Mouse (Mus musculus) hindbrain, embryonic 10.5 days (tissue): Measurements from ENCODE around the gene Litaf. TPM values are rescaled to one million over a fixed set of nuclear protein-coding genes. Genes with fewer than 3 reads are reported as not detected.
A peak's percentile ranks its signal among the peaks of the same experiment; 100 is the strongest.
"Not testable (repeated sequence)": the region's sequence is repeated elsewhere in the genome, so short reads cannot be mapped to it uniquely, and the experiment has no call there.

Experiments
- DNase-seq: peaks from one replicate; pipeline ENCODE4 v3.0.0-alpha.2; 2017; ENCODE audit warnings: low spot score
- H3K27ac ChIP-seq: fragments of 300-500 bp; sonication (generic); 2 replicates; pipeline ENCODE4 v1.5.1; 2016; ENCODE audit warnings: mild to moderate bottlenecking, moderate library complexity
- H3K27me3 ChIP-seq: fragments of 300-500 bp; sonication (generic); 2 replicates; pipeline ENCODE4 v1.6.1; 2016; ENCODE audit warnings: mild to moderate bottlenecking; ENCODE audit not compliant: poor library complexity, insufficient read depth, severe bottlenecking
- H3K36me3 ChIP-seq: fragments of 300-500 bp; sonication (generic); 2 replicates; pipeline ENCODE4 v1.6.1; 2016; ENCODE audit warnings: mild to moderate bottlenecking, moderate library complexity
- H3K4me1 ChIP-seq: fragments of 300-500 bp; sonication (generic); replicated peaks from 2 replicates; pipeline ENCODE4 v1.6.1; 2016; ENCODE audit warnings: mild to moderate bottlenecking
- H3K4me3 ChIP-seq: fragments of 300-500 bp; sonication (generic); 2 replicates; pipeline ENCODE4 v1.5.1; 2016; ENCODE audit warnings: mild to moderate bottlenecking, moderate library complexity
- H3K9me3 ChIP-seq: fragments of 300-500 bp; sonication (generic); 2 replicates; pipeline ENCODE4 v1.6.1; 2016; ENCODE audit warnings: mild to moderate bottlenecking, moderate library complexity
- WGBS: fragments of 180-500 bp; shearing (Covaris S2); methylation state at CpG from one replicate; pipeline ENCODE4 v1.1.7; 2016; 5-methylcytosine and 5-hydroxymethylcytosine counted together
- polyA plus RNA-seq: library from polyadenylated mRNA; unstranded; fragments of >200 nt; fragmentation: Nextera tagmentation; extraction: Ambion mirVana; gene quantifications from 2 replicates; pipeline ENCODE4 v1.2.1, GENCODE M21; 2016

The Litaf gene
- polyA plus RNA-seq, 1 experiment from 2014 or later = 88.8 TPM

DNA sequence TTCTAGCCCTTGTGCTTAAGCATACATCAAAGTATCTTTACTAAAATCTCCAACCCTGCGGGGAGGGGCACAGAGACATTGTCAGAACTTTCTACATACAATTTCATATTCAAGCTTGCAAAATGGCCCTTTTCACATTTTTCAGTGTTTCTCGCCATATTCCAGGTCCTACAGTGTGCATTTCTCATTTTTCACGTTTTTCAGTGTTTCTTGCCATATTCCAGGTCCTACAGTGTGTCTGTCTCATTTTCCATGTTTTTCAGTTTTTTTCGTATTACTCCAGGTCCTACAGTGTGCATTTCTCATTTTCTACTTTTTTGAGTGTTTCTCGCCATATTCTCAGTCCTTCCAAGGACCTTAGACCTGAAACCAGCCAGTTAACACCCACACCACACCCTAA is 91.0 kb downstream of the Litaf start:
- Histone ChIP-seq H3K9me3 (no peaks in the 10 kb centered on the region), H3K36me3 (peaks cover 52% of the 10 kb centered on the region), H3K27me3 (no peaks in the 10 kb centered on the region), H3K4me3 (no peak overlapping the region), H3K4me1 (peaks cover 91% of the 10 kb centered on the region), H3K27ac (peak overlapping the region; percentile 79; the same call in 1 of the 2 replicates)
- WGBS = 70% methylated on average over 5 of the region's 5 CpGs
- DNase-seq = no peak

DNA sequence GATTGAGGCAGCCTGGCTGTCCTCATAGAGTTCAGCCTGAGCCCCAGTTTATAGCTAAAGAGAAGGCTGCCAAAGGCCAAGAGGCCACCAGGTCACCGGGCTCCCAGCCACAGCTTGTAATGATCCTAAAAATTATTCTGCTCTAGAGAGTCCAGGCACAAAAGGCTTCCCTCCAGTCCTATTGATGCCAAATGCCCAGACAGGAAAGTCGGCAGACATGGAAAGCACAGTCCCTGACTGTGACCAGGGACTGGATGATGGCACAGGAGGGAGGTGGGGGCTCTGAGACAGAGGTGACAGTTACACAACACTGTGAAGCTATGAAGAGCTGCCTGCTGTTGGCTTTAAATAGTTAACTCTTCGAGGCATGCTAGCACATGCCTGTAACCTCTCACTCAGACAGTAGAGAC is 91.9 kb downstream of the Litaf start:
- H3K27ac ChIP-seq = peak overlapping the region; percentile 79
- peaks cover 47% of the 10 kb centered on the region for H3K36me3 ChIP-seq
- H3K4me1 ChIP-seq = peaks cover 87% of the 10 kb centered on the region
- H3K9me3 ChIP-seq = no peaks in the 10 kb centered on the region
- no peak overlapping the region for H3K4me3 ChIP-seq
- 35% methylated on average over 3 of the region's 3 CpGs for WGBS
- no peaks in the 10 kb centered on the region for H3K27me3 ChIP-seq
- peak; percentile 38 for DNase-seq

DNA sequence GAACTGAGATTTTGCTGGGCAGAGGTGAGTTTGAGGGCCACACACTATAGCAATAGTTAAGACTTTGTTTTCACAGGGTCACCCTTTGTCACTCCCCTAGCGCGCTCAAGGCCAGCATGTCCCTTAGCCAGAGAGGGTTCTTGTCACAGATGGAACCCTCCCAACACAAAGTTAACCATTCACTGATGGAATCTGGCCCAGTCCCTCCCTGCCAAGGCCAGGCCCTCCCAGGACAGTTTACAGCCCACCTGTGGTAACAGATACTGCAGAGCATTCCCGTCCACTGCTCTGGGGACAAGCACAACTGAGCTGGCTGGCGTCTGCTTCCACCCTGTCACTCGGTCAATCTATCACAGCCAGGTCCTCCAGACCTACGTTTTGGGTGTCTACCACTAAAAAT is 93.7 kb downstream of the Litaf start:
- WGBS = 88% methylated on average over 6 of the region's 6 CpGs
- DNase-seq = no peak
- Histone ChIP-seq H3K27ac (no peak overlapping the region), H3K27me3 (no peaks in the 10 kb centered on the region), H3K9me3 (no peaks in the 10 kb centered on the region), H3K4me3 (no peak overlapping the region), H3K36me3 (peaks cover 29% of the 10 kb centered on the region), H3K4me1 (peaks cover 78% of the 10 kb centered on the region)

DNA sequence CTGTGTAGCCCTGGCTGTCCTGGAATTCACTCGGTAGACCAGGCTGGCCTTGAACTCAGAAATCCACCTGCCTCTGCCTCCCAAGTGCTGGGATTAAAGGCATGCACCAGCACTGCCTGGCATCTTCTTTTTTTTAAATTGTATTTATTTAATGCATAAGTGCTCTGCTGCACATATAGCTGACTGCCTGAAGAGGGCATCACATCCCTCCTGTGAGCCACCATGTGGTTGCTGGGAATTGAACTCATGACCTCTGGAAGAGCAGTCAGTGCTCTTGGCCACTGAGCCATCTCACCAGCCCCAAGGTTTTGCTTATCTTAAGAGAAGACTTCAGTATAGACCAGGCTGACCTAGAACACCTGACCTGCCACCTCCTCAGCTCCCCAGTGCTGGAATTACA is 96.0 kb downstream of the Litaf start:
- Histone ChIP-seq H3K27ac (peak overlapping the region; percentile 51), H3K36me3 (peaks cover 28% of the 10 kb centered on the region), H3K4me1 (peaks cover 55% of the 10 kb centered on the region)
- WGBS = 79% methylated on average over 1 of the region's 1 CpGs
- not testable (repeated sequence) for H3K4me3 ChIP-seq, H3K27me3 ChIP-seq, DNase-seq, H3K9me3 ChIP-seq

DNA sequence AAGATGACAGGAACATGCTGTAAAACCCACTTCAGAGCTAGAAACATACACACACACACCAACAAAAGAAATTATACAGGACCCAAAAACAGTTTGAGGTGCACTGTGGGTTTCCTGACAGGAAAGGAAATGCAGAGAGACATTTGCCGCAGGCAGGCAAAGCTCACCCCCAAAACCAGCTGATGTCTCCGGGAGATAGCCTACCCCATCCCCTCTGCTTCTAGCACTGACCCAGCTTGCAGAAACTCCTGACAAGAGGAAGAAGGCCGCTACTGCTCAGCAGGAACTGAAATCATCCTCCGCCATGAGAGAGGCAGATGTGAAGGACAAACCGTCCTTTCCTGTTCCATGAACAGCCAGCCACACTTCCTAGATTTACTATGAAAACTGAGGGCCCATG is 96.6 kb downstream of the Litaf start:
- peaks cover 34% of the 10 kb centered on the region for H3K36me3 ChIP-seq
- peak overlapping the region; percentile 64 for H3K27ac ChIP-seq
- no peak overlapping the region for H3K4me3 ChIP-seq
- WGBS = 80% methylated on average over 5 of the region's 5 CpGs
- no peak for DNase-seq
- H3K4me1 ChIP-seq = peaks cover 49% of the 10 kb centered on the region
- H3K27me3 ChIP-seq = no peaks in the 10 kb centered on the region
- H3K9me3 ChIP-seq = no peaks in the 10 kb centered on the region

DNA sequence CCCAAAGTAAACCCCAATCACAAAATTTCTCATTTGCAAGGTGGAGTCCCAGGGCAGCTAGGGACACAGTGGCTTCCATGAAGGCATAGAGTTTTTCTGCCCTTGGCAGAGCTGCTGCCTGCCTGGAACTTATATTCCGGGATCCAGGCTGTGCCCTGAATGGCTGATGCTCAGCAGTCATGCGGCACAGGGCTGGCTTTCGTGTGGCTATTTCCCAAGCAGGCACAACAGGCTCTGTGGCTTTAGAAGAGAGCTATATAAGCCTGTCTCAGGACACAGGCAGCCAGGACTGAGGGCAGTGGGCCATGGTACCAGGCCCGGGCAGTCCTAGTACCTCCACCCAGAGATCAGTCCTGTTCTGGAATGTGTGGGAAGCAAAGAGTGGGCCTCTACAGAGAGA is 97.7 kb downstream of the Litaf start:
- H3K9me3 ChIP-seq = no peaks in the 10 kb centered on the region
- peaks cover 43% of the 10 kb centered on the region for H3K36me3 ChIP-seq
- no peaks in the 10 kb centered on the region for H3K27me3 ChIP-seq
- H3K27ac ChIP-seq = 0 out of 2 replicates have a peak overlapping the region, but pooled peaks have one; percentile 41
- peaks cover 39% of the 10 kb centered on the region; the same call in 1 of the 2 replicates for H3K4me1 ChIP-seq
- 86% methylated on average over 4 of the region's 4 CpGs for WGBS
- no peak overlapping the region for H3K4me3 ChIP-seq
- DNase-seq = no peak

DNA sequence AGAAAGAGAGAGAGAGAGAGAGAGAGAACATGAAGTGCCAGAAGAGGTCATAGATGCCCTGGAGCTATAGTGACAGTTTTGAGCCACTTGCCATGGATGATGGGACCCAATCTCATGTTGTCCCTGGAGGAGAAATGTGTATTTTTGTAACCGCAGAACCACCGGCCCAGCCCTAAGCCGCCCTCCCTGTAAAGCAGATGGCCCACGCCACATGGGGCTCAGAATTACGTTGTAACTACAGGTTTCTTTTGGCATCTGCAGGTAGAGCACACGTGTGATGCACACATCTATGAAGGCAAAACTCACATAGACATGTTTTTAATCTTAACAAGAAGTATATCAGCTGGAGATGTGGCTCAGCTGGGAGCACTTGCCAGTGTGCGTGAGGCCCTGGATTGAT is 98.2 kb downstream of the Litaf start:
- Histone ChIP-seq H3K4me3 (no peak overlapping the region), H3K27ac (no peak overlapping the region)
- 89% methylated on average over 7 of the region's 7 CpGs for WGBS

DNA sequence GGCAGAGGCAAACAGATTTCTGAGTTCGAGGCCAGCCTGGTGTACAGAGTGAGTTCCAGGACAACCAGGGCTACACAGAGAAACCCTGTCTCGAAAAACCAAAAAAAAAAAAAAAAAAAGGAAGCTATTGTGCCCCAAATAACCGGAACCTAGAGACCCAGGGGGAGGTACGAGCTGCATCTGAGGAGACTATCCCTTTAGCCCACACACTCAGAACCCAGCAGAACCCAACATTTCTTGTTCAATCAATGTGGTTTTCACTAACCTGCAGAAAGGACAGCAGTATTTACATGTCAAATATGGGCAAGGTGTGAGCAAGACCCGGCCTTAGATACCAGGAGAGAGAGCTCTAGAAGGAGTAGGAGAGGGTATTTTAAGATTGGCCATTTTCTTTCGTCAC is 98.9 kb downstream of the Litaf start:
- H3K4me1 ChIP-seq = peaks cover 29% of the 10 kb centered on the region; the same call in 1 of the 2 replicates
- H3K36me3 ChIP-seq = peaks cover 46% of the 10 kb centered on the region
- no peak overlapping the region for H3K4me3 ChIP-seq
- no peaks in the 10 kb centered on the region for H3K9me3 ChIP-seq
- no peaks in the 10 kb centered on the region for H3K27me3 ChIP-seq
- WGBS = 76% methylated on average over 6 of the region's 6 CpGs
- H3K27ac ChIP-seq = no peak overlapping the region
- DNase-seq = no peak

More for the DNA sequence above, 98.2 kb downstream of the Litaf start:
- Histone ChIP-seq H3K36me3 (peaks cover 45% of the 10 kb centered on the region), H3K4me1 (peaks cover 33% of the 10 kb centered on the region; the same call in 1 of the 2 replicates), H3K27me3 (no peaks in the 10 kb centered on the region), H3K9me3 (no peaks in the 10 kb centered on the region)
- no peak for DNase-seq

DNA sequence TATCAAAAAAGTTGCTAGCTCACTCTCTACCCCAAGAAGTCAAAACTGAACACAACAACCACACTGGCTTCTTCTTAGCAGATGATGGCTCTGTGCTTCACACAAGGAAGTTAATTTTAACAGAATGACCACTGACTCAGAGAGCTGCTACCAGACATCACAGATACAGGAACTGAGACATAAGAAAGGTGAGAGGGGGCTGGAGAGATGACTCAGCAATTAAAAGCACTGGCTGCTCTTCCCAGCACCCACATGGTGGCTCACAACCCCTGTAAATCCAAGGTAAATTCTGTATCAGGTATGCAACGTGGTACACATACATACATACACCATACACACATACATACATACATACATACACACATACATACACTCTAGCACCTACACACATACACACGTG is 100.9 kb downstream of the Litaf start:
- peaks cover 66% of the 10 kb centered on the region for H3K36me3 ChIP-seq
- WGBS = 87% methylated on average over 2 of the region's 2 CpGs

DNA sequence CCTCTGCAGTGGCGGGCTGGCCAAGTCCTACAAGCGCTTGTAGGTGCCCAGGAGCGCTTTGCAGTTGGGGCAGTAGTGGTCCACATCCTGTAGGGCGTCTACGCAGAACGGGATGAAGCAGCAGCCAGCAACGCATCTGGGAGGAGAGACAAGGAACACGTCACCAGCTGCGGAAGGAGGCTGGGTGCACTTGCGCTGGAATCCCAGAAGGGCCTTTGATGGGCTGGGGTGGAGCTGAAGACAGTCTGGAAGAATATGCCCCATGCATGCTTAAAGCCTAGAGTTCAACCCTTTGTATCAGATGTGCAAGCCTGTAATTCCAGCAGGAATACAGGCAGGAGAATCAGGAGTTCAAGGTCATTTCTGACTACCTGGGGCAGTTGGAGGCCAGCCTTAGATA is 105.0 kb downstream of the Litaf start:
- Histone ChIP-seq H3K9me3 (no peaks in the 10 kb centered on the region), H3K4me1 (peaks cover 39% of the 10 kb centered on the region), H3K27ac (peak overlapping the region; percentile 45; the same call in 1 of the 2 replicates), H3K4me3 (no peak overlapping the region), H3K36me3 (peaks cover 88% of the 10 kb centered on the region), H3K27me3 (no peaks in the 10 kb centered on the region)
- no peak for DNase-seq
- WGBS = 95% methylated on average over 10 of the region's 10 CpGs

More for the DNA sequence above, 100.9 kb downstream of the Litaf start:
- no peak for DNase-seq
- H3K4me1 ChIP-seq = peaks cover 18% of the 10 kb centered on the region; the same call in 1 of the 2 replicates
- H3K9me3 ChIP-seq = no peaks in the 10 kb centered on the region
- H3K27ac ChIP-seq = no peak overlapping the region
- H3K27me3 ChIP-seq = no peaks in the 10 kb centered on the region
- H3K4me3 ChIP-seq = no peak overlapping the region

DNA sequence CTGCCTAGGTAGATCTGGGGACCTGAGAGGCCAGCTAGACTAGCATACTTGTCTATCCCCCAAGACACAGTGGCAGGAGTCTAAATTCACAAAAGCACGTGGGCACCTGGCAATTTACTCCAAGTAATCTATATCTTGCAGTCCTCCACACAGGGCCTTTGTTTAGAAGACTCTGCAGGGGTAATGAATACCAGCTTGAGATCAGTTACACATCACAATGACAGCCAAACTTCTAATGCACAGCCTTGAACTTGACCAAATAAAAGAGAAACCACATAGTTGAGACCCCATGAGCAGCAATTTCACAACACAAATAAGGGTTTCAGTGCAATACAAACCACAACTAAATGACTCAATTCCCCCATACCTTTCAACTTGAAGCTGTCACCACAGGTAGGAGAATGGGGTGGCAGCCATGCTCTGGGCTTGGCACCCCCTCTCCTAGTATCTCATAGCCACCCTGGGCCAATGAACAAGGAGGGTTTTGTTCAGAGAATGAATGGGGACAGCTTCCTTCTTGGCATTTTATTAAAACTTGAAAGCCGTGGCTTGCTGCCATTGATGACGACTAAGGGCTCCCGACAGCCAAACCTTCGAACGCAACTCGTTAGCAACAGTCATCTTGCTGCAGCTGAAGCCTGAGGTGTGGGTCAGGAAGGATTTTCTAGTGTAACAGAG is 107.1 kb downstream of the Litaf start:
- Histone ChIP-seq H3K27ac (peak overlapping the region; percentile 80; the same call in 1 of the 2 replicates), H3K9me3 (no peaks in the 10 kb centered on the region), H3K36me3 (peaks cover 78% of the 10 kb centered on the region), H3K4me1 (peaks cover 39% of the 10 kb centered on the region), H3K4me3 (no peak overlapping the region), H3K27me3 (no peaks in the 10 kb centered on the region)
- no peak for DNase-seq
- WGBS = 75% methylated on average over 7 of the region's 7 CpGs

DNA sequence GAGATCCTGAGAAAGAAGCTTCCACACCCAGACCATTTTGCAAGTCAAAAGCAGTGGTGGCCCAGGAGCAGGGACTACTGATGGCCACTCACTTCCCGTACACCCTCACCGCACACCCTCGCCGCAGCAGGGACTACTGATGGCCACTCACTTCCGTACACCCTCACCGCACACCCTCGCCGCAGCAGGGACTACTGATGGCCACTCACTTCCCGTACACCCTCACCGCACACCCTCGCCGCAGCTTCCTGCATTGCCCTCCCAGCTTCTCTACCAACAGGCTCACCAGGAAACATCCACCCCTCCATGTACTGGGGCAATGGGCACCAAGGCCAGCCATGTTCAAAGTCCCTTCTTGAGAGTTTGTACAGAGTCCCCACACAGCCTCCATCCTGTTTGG is 107.7 kb downstream of the Litaf start:
- H3K4me1 ChIP-seq = peaks cover 39% of the 10 kb centered on the region
- WGBS = 92% methylated on average over 12 of the region's 12 CpGs
- peaks cover 73% of the 10 kb centered on the region for H3K36me3 ChIP-seq
- H3K9me3 ChIP-seq, H3K4me3 ChIP-seq, DNase-seq, H3K27me3 ChIP-seq: not testable (repeated sequence)
- peak overlapping the region; percentile 80 for H3K27ac ChIP-seq

DNA sequence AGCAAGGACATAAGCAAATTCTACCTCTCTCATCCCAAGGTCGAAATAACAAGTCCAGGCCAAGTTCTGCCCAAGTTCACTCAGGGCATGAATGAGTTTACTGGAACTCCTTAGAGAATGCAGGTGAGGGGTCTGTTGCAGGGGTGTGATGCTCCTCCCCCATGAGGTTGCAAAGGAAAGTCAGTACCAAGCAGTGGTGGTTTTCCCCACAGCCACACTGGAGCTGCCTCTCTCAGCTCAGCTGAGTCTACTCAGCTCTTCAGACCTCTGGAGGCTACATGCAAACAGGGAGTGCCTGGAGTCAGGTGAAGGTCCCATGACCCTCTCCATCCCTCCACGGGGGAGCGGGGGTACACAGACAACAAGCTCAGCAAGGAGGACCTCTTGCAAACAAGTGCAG is 108.2 kb downstream of the Litaf start:
- Histone ChIP-seq H3K9me3 (no peaks in the 10 kb centered on the region), H3K4me1 (peaks cover 39% of the 10 kb centered on the region), H3K36me3 (peaks cover 68% of the 10 kb centered on the region), H3K27ac (peak overlapping the region; percentile 80), H3K27me3 (no peaks in the 10 kb centered on the region), H3K4me3 (no peak overlapping the region)
- DNase-seq = no peak
- 82% methylated on average over 3 of the region's 3 CpGs for WGBS
